Mouse (Mus musculus): ENCODE results near the gene Psd.
A peak's percentile ranks its signal among the peaks of the same experiment; 100 is the strongest.

Gene Psd

GRCm38 (mm10) chr19:46318586-46319378 is 8.2 kb downstream of the Psd start:
- DNase-seq: peak; percentile 94

GRCm38 (mm10) chr19:46318031-46318471 is 8.9 kb downstream of the Psd start:
- DNase-seq: peak; percentile 75

GRCm38 (mm10) chr19:46317546-46317885 is 9.4 kb downstream of the Psd start:
- DNase-seq: no peak

GRCm38 (mm10) chr19:46316846-46317545 is 10.0 kb downstream of the Psd start:
- peak; percentile 84 for DNase-seq

GRCm38 (mm10) chr19:46315752-46316610 is 11.0 kb downstream of the Psd start:
- DNase-seq: no peak

- no peak for DNase-seq
Measured at GRCm38 (mm10) chr19:46314872-46315742, 11.8 kb downstream of the Psd start.

GRCm38 (mm10) chr19:46314151-46314601 is 12.8 kb downstream of the Psd start:
- no peak for DNase-seq

GRCm38 (mm10) chr19:46313591-46313990 is 13.4 kb downstream of the Psd start:
- no peak for DNase-seq

GRCm38 (mm10) chr19:46313116-46313515 is 13.8 kb downstream of the Psd start:
- DNase-seq: no peak

GRCm38 (mm10) chr19:46312566-46312965 is 14.4 kb downstream of the Psd start:
- no peak for DNase-seq

- no peak for DNase-seq
Measured at GRCm38 (mm10) chr19:46311341-46311740, 15.6 kb downstream of the Psd start.

- DNase-seq: peak; percentile 4
Measured at GRCm38 (mm10) chr19:46310312-46310865, 16.6 kb downstream of the Psd start.

GRCm38 (mm10) chr19:46309651-46310305 is 17.2 kb downstream of the Psd start:
- DNase-seq: peak; percentile 7

GRCm38 (mm10) chr19:46308706-46309435 is 18.1 kb downstream of the Psd start:
- DNase-seq: peak; percentile 85

- peak; percentile 2 for DNase-seq
Measured at GRCm38 (mm10) chr19:46308303-46308702, 18.7 kb downstream of the Psd start.

GRCm38 (mm10) chr19:46307781-46308180 is 19.2 kb downstream of the Psd start:
- DNase-seq: peak; percentile 3

- DNase-seq: no peak
Measured at GRCm38 (mm10) chr19:46306751-46307289, 20.1 kb downstream of the Psd start.

- DNase-seq: no peak
Measured at GRCm38 (mm10) chr19:46306268-46306610, 20.7 kb downstream of the Psd start.

GRCm38 (mm10) chr19:46305432-46306267 is 21.3 kb downstream of the Psd start:
- DNase-seq: no peak
